Mouse (Mus musculus) hindbrain, postnatal 0 days (tissue): ENCODE measurements at regions not wholly inside any gene's neighbourhood (a gene's known extent, or its start where the extent isn't known, plus 50 kb on each side); places are given as distances from the start of the nearest gene placed in this dataset.
A peak's percentile ranks its signal among the peaks of the same experiment; 100 is the strongest.

Source experiments
- ATAC-seq: fragments of 200-750 bp; cut with Nextera tagmentation; 2 replicates; pipeline ENCODE4 v1.8.0; 2017; ENCODE audit warnings: mild to moderate bottlenecking, moderate TSS enrichment, moderate library complexity
- DNase-seq: peaks from one replicate; pipeline ENCODE4 v3.0.0-alpha.2; 2015; ENCODE audit warnings: low spot score
- H3K27ac ChIP-seq: fragments of 300-500 bp; sonication (generic); 2 replicates; pipeline ENCODE4 v1.5.1; 2014; ENCODE audit warnings: mild to moderate bottlenecking
- H3K27me3 ChIP-seq: fragments of 300-500 bp; sonication (generic); 2 replicates; pipeline ENCODE4 v1.6.1; 2014; ENCODE audit warnings: low read length, mixed read lengths; ENCODE audit not compliant: insufficient read depth
- H3K36me3 ChIP-seq: fragments of 300-500 bp; sonication (generic); 2 replicates; pipeline ENCODE4 v1.6.1; 2014; ENCODE audit warnings: low read length, mixed read lengths; ENCODE audit not compliant: insufficient read depth
- H3K4me1 ChIP-seq: fragments of 300-500 bp; sonication (generic); 2 replicates; pipeline ENCODE4 v1.6.1; 2014; ENCODE audit warnings: antibody characterized with exemption, low read length, mixed read lengths; ENCODE audit not compliant: insufficient read depth
- H3K4me2 ChIP-seq: fragments of 300-500 bp; sonication (generic); 2 replicates; pipeline ENCODE4 v1.6.1; 2014; ENCODE audit warnings: low read depth, mild to moderate bottlenecking, low read length, moderate library complexity, mixed read lengths
- H3K4me3 ChIP-seq: fragments of 300-500 bp; sonication (generic); 2 replicates; pipeline ENCODE4 v1.5.1; 2014; ENCODE audit warnings: low read length
- H3K9ac ChIP-seq: fragments of 300-500 bp; sonication (generic); replicated peaks from 2 replicates; pipeline ENCODE4 v1.6.1; 2014; ENCODE audit warnings: mild to moderate bottlenecking, low read length, moderate library complexity, mixed read lengths
- H3K9me3 ChIP-seq: fragments of 300-500 bp; sonication (generic); 2 replicates; pipeline ENCODE4 v1.6.1; 2016; ENCODE audit warnings: low read length, mixed read lengths
- CTCF ChIP-seq: IDR thresholded peaks from 2 replicates; pipeline ENCODE4 v1.5.1; 2016; ENCODE audit warnings: antibody characterized with exemption, control low read depth, low read depth
- WGBS: fragments of 180-500 bp; shearing (Covaris S2); extraction: QIAGEN DNeasy Blood & Tissue Kit; methylation state at CpG from one replicate; pipeline ENCODE4 v1.1.7; 2014; 5-methylcytosine and 5-hydroxymethylcytosine counted together

DNA sequence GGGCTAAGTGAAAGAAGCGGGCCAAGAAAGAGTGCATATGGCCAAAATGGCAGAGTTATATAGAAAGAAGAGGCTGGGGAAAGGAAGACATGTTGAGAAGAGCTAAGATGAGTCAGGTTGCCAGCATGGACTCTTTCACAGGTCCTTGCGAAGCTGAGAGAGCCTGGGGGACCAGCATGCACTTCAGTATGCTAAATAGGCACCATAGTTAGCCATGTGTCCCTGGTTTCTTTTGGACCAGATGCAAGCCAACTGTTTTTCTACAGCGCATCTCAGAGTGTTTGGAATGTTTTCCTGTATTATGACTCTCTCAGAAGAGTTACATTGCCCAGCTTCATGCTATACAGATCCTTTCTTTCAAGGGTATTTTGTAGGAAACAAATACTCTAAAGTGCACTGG lies 183.5 kb upstream of the Arhgap20 start:
- DNase-seq (no peak), ATAC-seq (no peak)
- Histone ChIP-seq H3K4me1 (no peaks in the 10 kb centered on the region), H3K27me3 (no peaks in the 10 kb centered on the region), H3K4me2 (no peak overlapping the region), H3K4me3 (no peak overlapping the region), H3K36me3 (no peaks in the 10 kb centered on the region), H3K27ac (no peak overlapping the region), H3K9ac (no peak overlapping the region), H3K9me3 (no peaks in the 10 kb centered on the region)
- TF ChIP-seq CTCF = no peak
- WGBS = 95% methylated on average over 3 of the region's 3 CpGs

DNA sequence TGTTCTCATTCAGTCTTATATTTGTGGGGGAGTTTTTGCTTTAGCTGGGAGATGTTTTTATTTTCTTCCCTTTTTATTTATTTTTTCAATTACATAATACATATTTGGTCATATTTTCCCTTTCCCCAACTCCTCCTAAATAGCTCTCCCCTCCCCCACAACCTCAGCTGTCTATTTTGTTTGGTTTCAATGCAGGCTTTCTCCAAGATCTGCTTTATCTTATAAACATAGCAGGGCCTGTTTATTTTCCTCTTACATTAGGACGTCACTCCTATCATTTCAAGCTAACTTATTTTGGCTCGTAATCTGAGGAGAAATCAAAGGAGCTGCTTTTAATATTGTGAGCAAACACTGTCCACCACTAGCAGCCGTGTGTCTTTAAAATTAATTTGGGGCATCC lies 171.4 kb upstream of the Arhgap20 start:
- no peak for TF ChIP-seq CTCF
- Histone ChIP-seq H3K9me3 (no peaks in the 10 kb centered on the region), H3K4me3 (no peak overlapping the region), H3K4me2 (no peak overlapping the region), H3K4me1 (no peaks in the 10 kb centered on the region), H3K36me3 (no peaks in the 10 kb centered on the region), H3K27ac (no peak overlapping the region), H3K9ac (no peak overlapping the region), H3K27me3 (no peaks in the 10 kb centered on the region)
- 68% methylated on average over 3 of the region's 3 CpGs for WGBS
- DNase-seq (no peak), ATAC-seq (no peak)

DNA sequence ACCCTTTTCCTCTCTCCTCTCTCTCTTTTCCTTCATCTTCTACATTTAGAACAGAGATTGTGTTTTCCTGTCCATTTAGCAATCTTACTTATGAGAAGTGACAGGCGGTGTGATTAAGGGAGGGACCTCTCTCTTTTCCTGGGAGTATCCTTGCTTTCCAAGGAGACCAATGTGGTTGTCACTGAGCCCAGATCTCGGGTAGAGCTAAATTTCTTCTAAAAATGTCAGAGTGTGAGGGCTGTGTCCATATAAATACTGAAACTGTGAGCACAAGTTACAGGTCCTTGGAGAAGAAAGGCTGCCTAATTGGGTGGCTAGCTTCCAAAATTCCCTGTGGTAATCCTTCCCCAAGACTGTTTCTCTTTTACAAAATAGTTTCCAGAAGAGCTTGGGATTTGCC lies 166.4 kb upstream of the Arhgap20 start:
- Histone ChIP-seq H3K4me2 (no peak overlapping the region), H3K4me1 (no peaks in the 10 kb centered on the region), H3K9ac (no peak overlapping the region), H3K9me3 (peaks cover 2% of the 10 kb centered on the region; the same call in 1 of the 2 replicates), H3K4me3 (no peak overlapping the region), H3K27ac (no peak overlapping the region), H3K36me3 (no peaks in the 10 kb centered on the region), H3K27me3 (no peaks in the 10 kb centered on the region)
- ATAC-seq (no peak), DNase-seq (no peak)
- WGBS = 54% methylated on average over 2 of the region's 2 CpGs
- TF ChIP-seq CTCF = no peak

DNA sequence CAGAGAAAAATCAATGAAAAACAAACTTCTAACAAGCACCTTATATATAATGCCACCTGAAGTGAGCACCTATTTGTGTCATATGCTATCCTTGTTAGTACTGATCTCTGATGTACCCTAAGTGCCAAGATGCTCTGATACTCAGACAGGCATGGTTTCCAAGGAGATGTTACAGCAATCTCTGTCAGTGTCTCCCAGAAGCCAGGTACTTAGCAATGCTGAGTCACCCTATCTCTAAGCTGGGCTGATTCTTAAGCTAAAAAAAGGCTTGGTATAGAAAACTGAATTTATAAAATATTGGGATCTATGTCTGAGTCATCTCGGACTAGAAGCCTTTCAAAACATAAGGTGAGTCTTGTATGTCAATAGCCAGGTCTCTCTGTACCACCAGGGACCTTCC lies 157.0 kb upstream of the Arhgap20 start:
- no peaks in the 10 kb centered on the region for H3K9me3 ChIP-seq
- DNase-seq (no peak), ATAC-seq (no peak)
- no peak overlapping the region for H3K4me3 ChIP-seq
- no peak overlapping the region for H3K4me2 ChIP-seq
- no peaks in the 10 kb centered on the region for H3K27me3 ChIP-seq
- no peaks in the 10 kb centered on the region for H3K36me3 ChIP-seq
- H3K4me1 ChIP-seq = no peaks in the 10 kb centered on the region
- TF ChIP-seq CTCF = no peak
- no peak overlapping the region for H3K27ac ChIP-seq
- 66% methylated on average over 1 of the region's 1 CpGs for WGBS
- no peak overlapping the region for H3K9ac ChIP-seq

DNA sequence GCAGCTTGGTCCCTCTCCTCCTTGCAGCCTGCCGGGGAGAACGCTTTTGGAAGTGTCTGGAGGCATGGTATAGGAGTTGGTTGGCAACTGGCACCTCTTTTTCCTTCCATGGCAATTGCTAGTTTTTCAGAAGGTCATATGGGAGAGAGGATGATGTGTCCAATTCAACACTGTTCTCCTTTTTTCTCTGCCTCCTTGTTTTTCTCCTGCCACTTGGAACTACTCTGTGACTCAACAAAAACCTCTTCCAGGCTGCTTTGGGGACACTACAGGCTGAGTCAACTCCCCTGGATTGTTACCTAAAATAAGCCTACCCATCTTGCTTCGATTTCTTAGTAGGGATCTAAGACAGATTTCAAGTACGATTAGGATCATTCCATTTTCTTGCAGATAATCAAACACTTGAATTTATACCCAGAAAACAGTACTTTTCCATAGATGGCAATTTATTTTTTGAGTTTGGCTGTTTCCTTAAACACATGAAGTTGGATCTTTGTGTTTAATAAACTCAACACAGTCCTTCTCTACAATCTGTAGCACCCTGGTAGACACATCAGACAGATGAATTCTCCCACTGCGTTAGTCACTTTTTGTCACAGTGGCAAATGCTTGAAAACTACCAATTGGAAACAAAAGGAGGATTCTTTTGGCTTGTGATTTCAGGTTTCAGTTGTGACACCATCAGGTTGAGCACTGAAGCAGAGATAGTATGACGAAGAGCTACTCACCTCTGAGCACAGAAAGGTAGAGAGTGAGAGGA lies 156.3 kb upstream of the Arhgap20 start:
- Histone ChIP-seq H3K9ac (no peak overlapping the region), H3K4me2 (no peak overlapping the region), H3K9me3 (no peaks in the 10 kb centered on the region), H3K27ac (no peak overlapping the region), H3K4me1 (no peaks in the 10 kb centered on the region), H3K27me3 (no peaks in the 10 kb centered on the region), H3K4me3 (no peak overlapping the region), H3K36me3 (no peaks in the 10 kb centered on the region)
- no peak for TF ChIP-seq CTCF
- DNase-seq = no peak
- 92% methylated on average over 6 of the region's 6 CpGs for WGBS
- ATAC-seq = no peak

DNA sequence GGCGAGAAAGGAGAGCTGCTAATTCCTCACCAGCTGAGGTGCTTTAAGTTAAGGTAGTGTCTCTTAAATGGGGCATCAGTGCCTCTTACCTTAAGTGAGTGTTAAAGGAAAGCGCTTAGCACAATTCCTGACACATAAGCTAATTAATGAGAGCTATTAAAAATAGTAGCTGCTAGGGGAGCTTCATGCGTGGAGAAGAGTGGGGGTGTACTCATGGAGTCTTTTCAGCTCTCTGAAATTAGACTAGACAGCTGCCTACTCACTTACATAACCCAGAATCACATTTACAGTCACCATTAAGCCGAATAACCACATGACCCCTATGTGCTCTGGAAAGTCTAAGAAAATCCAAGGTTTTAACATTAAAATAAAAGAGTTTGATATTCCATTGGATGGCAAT lies 139.0 kb upstream of the Arhgap20 start:
- no peak for TF ChIP-seq CTCF
- 79% methylated on average over 4 of the region's 4 CpGs for WGBS
- no peak for DNase-seq
- Histone ChIP-seq H3K4me3 (no peak overlapping the region), H3K4me1 (no peaks in the 10 kb centered on the region), H3K27ac (no peak overlapping the region), H3K36me3 (no peaks in the 10 kb centered on the region), H3K9ac (no peak overlapping the region), H3K27me3 (no peaks in the 10 kb centered on the region), H3K9me3 (no peaks in the 10 kb centered on the region), H3K4me2 (no peak overlapping the region)
- no peak for ATAC-seq

DNA sequence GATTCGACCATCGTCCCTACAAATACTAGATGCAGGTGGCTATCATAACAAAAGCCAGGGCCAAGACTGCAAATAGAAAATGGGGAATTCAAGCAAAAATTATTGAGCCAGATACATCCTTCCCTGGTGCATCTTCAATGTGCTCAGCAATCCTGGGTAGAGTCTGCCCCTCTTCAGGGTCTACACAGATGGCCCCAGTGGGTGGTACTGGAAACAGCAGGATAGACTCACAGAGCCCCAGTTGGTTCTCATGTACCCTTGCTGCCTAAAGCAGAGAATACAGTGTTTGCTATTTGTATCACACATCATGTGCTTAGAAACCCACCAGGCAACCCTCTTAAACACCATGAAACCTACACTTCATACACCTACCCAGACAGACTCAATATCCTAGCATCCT lies 129.0 kb upstream of the Arhgap20 start:
- ATAC-seq (no peak), DNase-seq (no peak)
- no peak for TF ChIP-seq CTCF
- H3K4me2 ChIP-seq = no peak overlapping the region
- H3K9me3 ChIP-seq = no peaks in the 10 kb centered on the region
- H3K4me3 ChIP-seq = no peak overlapping the region
- H3K36me3 ChIP-seq = no peaks in the 10 kb centered on the region
- H3K4me1 ChIP-seq = no peaks in the 10 kb centered on the region
- peak overlapping the region; percentile 52 for H3K27ac ChIP-seq
- WGBS = 69% methylated on average over 2 of the region's 2 CpGs
- H3K9ac ChIP-seq = no peak overlapping the region
- no peaks in the 10 kb centered on the region for H3K27me3 ChIP-seq
